Mouse (Mus musculus) megakaryocyte, embryonic 14.5 days (primary cell): ENCODE results near the gene Ccdc97.

Source experiments
- FLI1 ChIP-seq: IDR thresholded peaks from 2 replicates; pipeline ENCODE4 v1.6.1; 2012; ENCODE audit warnings: low read length, inconsistent platforms, mixed read lengths
- GATA1 ChIP-seq: IDR thresholded peaks from 3 replicates; pipeline ENCODE4 v1.6.1; 2012; ENCODE audit warnings: mixed read lengths, low read length, inconsistent platforms, borderline replicate concordance

DNA sequence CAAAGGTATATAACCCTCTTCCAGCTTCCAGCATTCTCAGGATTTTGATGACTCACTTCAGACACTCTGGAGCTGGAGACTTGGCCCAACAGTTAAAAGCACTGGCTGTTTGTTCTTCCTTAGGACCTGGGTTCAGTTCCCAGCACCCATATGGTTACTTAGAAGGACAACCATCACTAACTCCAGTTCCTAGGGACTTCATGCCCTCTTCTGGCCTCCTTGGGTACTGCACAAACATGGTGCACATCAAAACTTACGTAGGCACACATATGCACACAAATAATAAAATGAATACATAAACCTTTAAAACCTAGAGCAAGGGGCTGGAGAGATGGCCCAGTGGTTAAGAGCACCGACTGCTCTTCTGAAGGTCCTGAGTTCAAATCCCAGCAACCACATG, 16.5 kb downstream of the Ccdc97 start:
- TF ChIP-seq GATA1 (no peak), FLI1 (no peak)
